Comparison of ENCODE assay signal across 9 mouse cellular contexts in the genomic region with DNA sequence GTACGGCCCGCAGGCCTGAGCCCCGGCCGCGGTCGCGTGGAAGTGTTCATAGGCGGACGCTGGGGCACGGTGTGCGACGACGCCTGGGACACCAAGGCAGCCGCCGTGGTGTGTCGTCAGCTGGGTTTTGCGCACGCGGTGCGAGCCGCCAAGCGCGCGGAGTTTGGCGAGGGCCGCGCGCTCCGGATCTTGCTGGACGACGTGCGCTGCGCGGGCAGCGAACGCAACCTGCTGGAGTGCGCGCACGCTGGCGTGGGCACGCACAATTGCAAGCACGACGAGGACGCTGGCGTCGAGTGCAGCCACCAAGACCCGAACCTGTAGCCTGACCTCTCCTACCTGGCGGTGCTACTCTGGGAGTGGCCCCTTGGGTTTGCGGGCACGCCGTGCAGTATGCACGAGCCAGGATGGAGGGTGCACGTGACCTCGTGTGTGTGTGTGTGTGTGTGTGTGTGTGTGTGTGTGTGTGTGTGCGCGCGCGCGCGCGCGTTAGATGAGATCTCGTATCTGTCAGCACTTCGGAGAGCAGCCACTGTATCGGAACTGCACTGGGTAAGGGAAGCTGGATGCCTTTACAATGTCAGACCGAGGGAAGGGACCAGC. TPM values are rescaled to one million over a fixed set of nuclear protein-coding genes. Genes with fewer than 3 reads are reported as not detected.
DNase-seq lines count a peak whose midpoint lies in the region; ATAC-seq and TF ChIP-seq lines count a peak whose summit lies in the region.
"Had no signal": no experiment of that assay in that cellular context is flagged by ENCODE, and none has a peak within 500 bp of the region (broad histone marks: within the 10 kb centered on the region; RNA-seq: fewer than 3 reads in every experiment).

No protein-coding gene starts in this region.

- peak overlapping the region; percentile 41 for H3K4me3 ChIP-seq in forebrain, embryonic 13.5 days
- peak overlapping the region; percentile 32 for H3K4me3 ChIP-seq in intestine, postnatal 0 days (ENCODE audit: low read depth, low read length)
- H3K4me3 ChIP-seq in liver, embryonic 13.5 days (replicated peaks) = peak overlapping the region; percentile 18

- peak; percentile 74 for ATAC-seq in forebrain, embryonic 13.5 days
- peak; percentile 49 for ATAC-seq in intestine, postnatal 0 days
- no peak for ATAC-seq in liver, embryonic 13.5 days (ENCODE audit: low read depth)

- WGBS in forebrain, embryonic 13.5 days = 5% methylated on average over 64 of the region's 66 CpGs
- WGBS in intestine, postnatal 0 days = 2% methylated on average over 58 of the region's 66 CpGs
- WGBS in liver, embryonic 13.5 days (ENCODE audit: insufficient replicate concordance) = 3% methylated on average over 66 of the region's 66 CpGs

- no peaks in the 10 kb centered on the region for H3K36me3 ChIP-seq in forebrain, embryonic 13.5 days (ENCODE audit: poor library complexity, severe bottlenecking)
- H3K36me3 ChIP-seq in intestine, postnatal 0 days (ENCODE audit: control insufficient read depth, insufficient read depth) = no peaks in the 10 kb centered on the region
- no peaks in the 10 kb centered on the region for H3K36me3 ChIP-seq in liver, embryonic 13.5 days

- H3K4me1 ChIP-seq in forebrain, embryonic 13.5 days = peaks cover 47% of the 10 kb centered on the region
- peaks cover 5% of the 10 kb centered on the region for H3K4me1 ChIP-seq in intestine, postnatal 0 days (replicated peaks; ENCODE audit: control insufficient read depth, insufficient read depth, low read length)
- H3K4me1 ChIP-seq in liver, embryonic 13.5 days (replicated peaks) = peaks cover 8% of the 10 kb centered on the region

- H3K9ac ChIP-seq in forebrain, embryonic 13.5 days = peak overlapping the region; percentile 68
- peak overlapping the region; percentile 22; the same call in 1 of the 2 replicates for H3K9ac ChIP-seq in intestine, postnatal 0 days (ENCODE audit: low read depth, low read length)
- H3K9ac ChIP-seq in liver, embryonic 13.5 days = no peak overlapping the region

- H3K4me2 ChIP-seq in forebrain, embryonic 13.5 days = peak overlapping the region; percentile 64
- H3K4me2 ChIP-seq in intestine, postnatal 0 days (replicated peaks; ENCODE audit: low read depth) = peak overlapping the region; percentile 64
- H3K4me2 ChIP-seq in liver, embryonic 13.5 days = peak overlapping the region; percentile 45

- H3K27me3 ChIP-seq in forebrain, embryonic 13.5 days = peaks cover 24% of the 10 kb centered on the region
- peaks cover 25% of the 10 kb centered on the region for H3K27me3 ChIP-seq in intestine, postnatal 0 days (replicated peaks; ENCODE audit: control insufficient read depth, insufficient read depth, low read length)
- peaks cover 73% of the 10 kb centered on the region for H3K27me3 ChIP-seq in liver, embryonic 13.5 days

- no peak for TF ChIP-seq CTCF in intestine, postnatal 0 days (IDR thresholded peaks at IDR 0.05; ENCODE audit: low read depth)

- peak overlapping the region; percentile 80 for H3K27ac ChIP-seq in forebrain, embryonic 13.5 days
- H3K27ac ChIP-seq in intestine, postnatal 0 days (ENCODE audit: low read depth, low read length) = no peak overlapping the region
- no peak overlapping the region for H3K27ac ChIP-seq in liver, embryonic 13.5 days

- no peaks in the 10 kb centered on the region for H3K9me3 ChIP-seq in forebrain, embryonic 13.5 days (replicated peaks)
- no peaks in the 10 kb centered on the region for H3K9me3 ChIP-seq in intestine, postnatal 0 days (ENCODE audit: control insufficient read depth)
- H3K9me3 ChIP-seq in liver, embryonic 13.5 days (replicated peaks) = no peaks in the 10 kb centered on the region

- DNase-seq in gastrocnemius, postnatal 10 days = peak; percentile 39
- DNase-seq in gastrocnemius, adult 8-10 months (ENCODE audit: low spot score in 2 of 2) = no peak
- peak; percentile 54 for DNase-seq in Muller cell, postnatal 12 days (ENCODE audit: inconsistent ontology term)
- DNase-seq in liver, embryonic 13.5 days = no peak
- peak; percentile 91 for DNase-seq in right cerebral cortex, postnatal 25 days
- DNase-seq in c-Kit-positive CD71-positive TER-119-positive erythroid progenitor cells, embryonic 14.5 days (ENCODE audit: low spot score) = no peak

RNA-seq across cellular contexts. Expression of a gene that starts 6.2 kb away (rescaled TPM):
- total RNA-seq in gastrocnemius, postnatal 10 days (2021) = 1 to 10 TPM; 1.1 to 1.5 TPM
- total RNA-seq in gastrocnemius, adult 8-10 months (2022) = under 1 TPM; 0.13 to 0.44 (median 0.19) TPM
- polyA plus RNA-seq in forebrain, embryonic 13.5 days (2015; fragmentation: Nextera tagmentation; extraction: Ambion mirVana) = 23.1 and 26.3 TPM in 2 replicates
- 0.85 and 0.86 TPM in 2 replicates for polyA plus RNA-seq in intestine, postnatal 0 days (2015; fragmentation: Nextera tagmentation; extraction: Ambion mirVana)
- polyA plus RNA-seq in liver, embryonic 13.5 days (2015; fragmentation: Nextera tagmentation; extraction: Ambion mirVana) = 0.30 and 0.41 TPM in 2 replicates
- total RNA-seq: MEL had no signal

RNA-seq across cellular contexts. Expression of a gene that starts 21.9 kb away (rescaled TPM):
- under 1 TPM; 0.38 to 0.54 TPM for total RNA-seq in gastrocnemius, postnatal 10 days (2021)
- under 1 TPM; 0.44 to 0.74 (median 0.69) TPM for total RNA-seq in gastrocnemius, adult 8-10 months (2022)
- polyA plus RNA-seq in forebrain, embryonic 13.5 days (2015; fragmentation: Nextera tagmentation; extraction: Ambion mirVana) = 2.5 and 2.7 TPM in 2 replicates
- polyA plus RNA-seq in intestine, postnatal 0 days (2015; fragmentation: Nextera tagmentation; extraction: Ambion mirVana) = 0.20 TPM in 2 replicates
- not detected in 2 replicates for polyA plus RNA-seq in liver, embryonic 13.5 days (2015; fragmentation: Nextera tagmentation; extraction: Ambion mirVana)
- total RNA-seq: MEL had no signal

RNA-seq across cellular contexts. Expression of a gene that starts 42.8 kb away (rescaled TPM):
- total RNA-seq in gastrocnemius, postnatal 10 days (2021) = 100 to 1,000 TPM; 127 to 132 TPM
- total RNA-seq in gastrocnemius, adult 8-10 months (2022) = 100 to 1,000 TPM in 3 of 4 experiments, 10 to 100 TPM in 1; 92.6 to 123 (median 118) TPM
- 54.5 and 71.4 TPM in 2 replicates for polyA plus RNA-seq in forebrain, embryonic 13.5 days (2015; fragmentation: Nextera tagmentation; extraction: Ambion mirVana)
- 27.8 and 32.9 TPM in 2 replicates for polyA plus RNA-seq in intestine, postnatal 0 days (2015; fragmentation: Nextera tagmentation; extraction: Ambion mirVana)
- polyA plus RNA-seq in liver, embryonic 13.5 days (2015; fragmentation: Nextera tagmentation; extraction: Ambion mirVana) = 5.3 and 5.5 TPM in 2 replicates
- total RNA-seq: MEL had no signal

RNA-seq across cellular contexts. Expression of a gene that starts 52.8 kb away (rescaled TPM):
- 1 to 10 TPM; 5.0 to 5.1 TPM for total RNA-seq in gastrocnemius, postnatal 10 days (2021)
- 10 to 100 TPM; 41.1 to 49.4 (median 43.5) TPM for total RNA-seq in gastrocnemius, adult 8-10 months (2022)
- polyA plus RNA-seq in forebrain, embryonic 13.5 days (2015; fragmentation: Nextera tagmentation; extraction: Ambion mirVana) = 16.2 and 17.4 TPM in 2 replicates
- 10.1 and 12.0 TPM in 2 replicates for polyA plus RNA-seq in intestine, postnatal 0 days (2015; fragmentation: Nextera tagmentation; extraction: Ambion mirVana)
- 2.3 and 2.6 TPM in 2 replicates for polyA plus RNA-seq in liver, embryonic 13.5 days (2015; fragmentation: Nextera tagmentation; extraction: Ambion mirVana)

Comparison
In these comparisons a context has a peak if more than half of its experiments do, and no peak if none do; other contexts are left out.
1. DNase-seq: peak in gastrocnemius, postnatal 10 days (single experiment), Muller cell, postnatal 12 days (single experiment) and right cerebral cortex, postnatal 25 days (single experiment); none in gastrocnemius, adult 8-10 months (0 of 2), liver, embryonic 13.5 days (single experiment) and c-Kit-positive CD71-positive TER-119-positive erythroid progenitor cells, embryonic 14.5 days (single experiment).
2. RNA of a gene that starts 6.2 kb away (polyA plus RNA-seq): 23.1 to 26.3 TPM in forebrain, embryonic 13.5 days; 0.85 to 0.86 TPM in intestine, postnatal 0 days and 0.30 to 0.41 TPM in liver, embryonic 13.5 days; every median in the first group is over 10 times any median in the second.
3. Peak in every context shown above with its lines, with median percentiles within 50 percentile points of each other: H3K4me2 ChIP-seq and H3K4me3 ChIP-seq.